Comparison of ENCODE assay signal across 8 mouse cellular contexts in the genomic region with DNA sequence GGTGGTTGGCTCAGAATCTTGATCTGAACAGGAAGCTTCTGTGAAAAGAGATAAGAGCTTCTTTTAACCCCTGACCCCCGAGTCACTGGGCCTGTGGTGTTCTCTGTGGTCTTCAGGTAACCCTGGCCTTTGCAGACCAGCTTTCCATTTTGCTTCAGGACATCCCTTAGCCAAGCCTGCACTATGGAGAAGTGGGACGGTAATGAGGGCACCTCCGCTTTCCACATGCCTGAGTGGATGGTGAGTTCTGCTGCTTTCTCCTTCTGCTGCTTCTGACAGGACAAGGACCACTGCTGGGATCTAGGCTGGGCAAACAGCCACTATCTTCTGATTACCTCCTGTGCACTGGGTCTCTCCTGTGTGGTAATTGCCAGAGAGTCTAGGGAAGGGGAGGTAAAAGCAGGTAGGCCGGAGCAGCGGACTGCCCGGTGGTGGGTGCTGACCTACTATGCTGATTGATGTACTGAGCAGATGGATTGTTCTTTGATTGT.
DNase-seq lines count a peak whose midpoint lies in the region; ATAC-seq and TF ChIP-seq lines count a peak whose summit lies in the region.

No protein-coding gene starts in this region.

- TF ChIP-seq EP300 in lung, postnatal 0 days (IDR thresholded peaks at IDR 0.05) = no peak

- no peak for ATAC-seq in heart, embryonic 13.5 days (ENCODE audit: extremely low read depth, insufficient number of reproducible peaks, low FRiP score, low TSS enrichment)
- no peak for ATAC-seq in lung, postnatal 0 days

- peak overlapping the region; percentile 34 for H3K4me3 ChIP-seq in heart, embryonic 13.5 days
- peak overlapping the region; percentile 24; the same call in 1 of the 2 replicates for H3K4me3 ChIP-seq in lung, postnatal 0 days (ENCODE audit: low read depth, low read length)
- peak overlapping the region; percentile 27; the same call in 1 of the 2 replicates for H3K4me3 ChIP-seq in embryonic facial prominence, embryonic 10.5 days
- peak overlapping the region; percentile 70 for H3K4me3 ChIP-seq in small intestine, adult 2 months (ENCODE audit: low read depth, low read length)

- H3K4me1 ChIP-seq in heart, embryonic 13.5 days = peaks cover 41% of the 10 kb centered on the region
- H3K4me1 ChIP-seq in lung, postnatal 0 days (ENCODE audit: insufficient read depth, low read depth, low read length) = 0 out of 2 replicates have a peak, but pooled peaks cover 6% of the 10 kb centered on the region
- H3K4me1 ChIP-seq in embryonic facial prominence, embryonic 10.5 days = peaks cover 13% of the 10 kb centered on the region
- H3K4me1 ChIP-seq in small intestine, adult 2 months (ENCODE audit: control insufficient read depth, insufficient read depth, insufficient read length, low read length) = peaks cover 24% of the 10 kb centered on the region; the same call in 1 of the 2 replicates

- TF ChIP-seq POLR2A in small intestine, adult 2 months (IDR thresholded peaks at IDR 0.05; ENCODE audit: low read depth, low read length) = no peak

- TF ChIP-seq CTCF in lung, postnatal 0 days (IDR thresholded peaks at IDR 0.05) = no peak
- TF ChIP-seq CTCF in small intestine, adult 2 months (IDR thresholded peaks at IDR 0.05; ENCODE audit: extremely low read depth, insufficient read length, insufficient replicate concordance, low read depth, low read length) = no peak

- H3K27me3 ChIP-seq in heart, embryonic 13.5 days (replicated peaks) = no peaks in the 10 kb centered on the region
- H3K27me3 ChIP-seq in lung, postnatal 0 days (replicated peaks; ENCODE audit: insufficient read depth, low read length) = no peaks in the 10 kb centered on the region
- no peaks in the 10 kb centered on the region for H3K27me3 ChIP-seq in embryonic facial prominence, embryonic 10.5 days (replicated peaks; ENCODE audit: low read depth, poor library complexity, severe bottlenecking)
- no peaks in the 10 kb centered on the region for H3K27me3 ChIP-seq in small intestine, adult 2 months (ENCODE audit: control insufficient read depth, insufficient read depth, low read length)

- 83% methylated on average over 6 of the region's 6 CpGs for WGBS in heart, embryonic 13.5 days
- 76% methylated on average over 6 of the region's 6 CpGs for WGBS in lung, postnatal 0 days
- 90% methylated on average over 6 of the region's 6 CpGs for WGBS in embryonic facial prominence, embryonic 10.5 days
- WGBS in small intestine, adult 2 months = 34% methylated on average over 6 of the region's 6 CpGs

- H3K27ac ChIP-seq in heart, embryonic 13.5 days (replicated peaks) = peak overlapping the region; percentile 39; the same call in 1 of the 2 replicates
- H3K27ac ChIP-seq in lung, postnatal 0 days (ENCODE audit: low read length) = 0 out of 2 replicates have a peak overlapping the region, but pooled peaks have one; percentile 11
- peak overlapping the region; percentile 45; the same call in 1 of the 2 replicates for H3K27ac ChIP-seq in embryonic facial prominence, embryonic 10.5 days (replicated peaks)
- H3K27ac ChIP-seq in small intestine, adult 2 months (ENCODE audit: insufficient read depth, low read depth, low read length) = peak overlapping the region; percentile 89

- intact Hi-C loops in heart, postnatal 10 days (cut with DNase I) = loop anchor here (1.0 to 5.0 kb wide), 5 partner anchors 68 to 503 kb away; no protein-coding TSS in a partner anchor

- H3K9me3 ChIP-seq in heart, embryonic 13.5 days = no peaks in the 10 kb centered on the region
- no peaks in the 10 kb centered on the region for H3K9me3 ChIP-seq in lung, postnatal 0 days (ENCODE audit: low read length)
- no peaks in the 10 kb centered on the region for H3K9me3 ChIP-seq in embryonic facial prominence, embryonic 10.5 days

- H3K9ac ChIP-seq in heart, embryonic 13.5 days = peak overlapping the region; percentile 67
- H3K9ac ChIP-seq in lung, postnatal 0 days (replicated peaks; ENCODE audit: low read depth) = no peak overlapping the region

- DNase-seq in heart, postnatal 10 days = no peak
- no peak for DNase-seq in lung, postnatal 0 days (ENCODE audit: low spot score)
- no peak for DNase-seq in lung, postnatal 4 days
- no peak for DNase-seq in embryonic facial prominence, embryonic 10.5 days (ENCODE audit: low spot score)
- no peak for DNase-seq in Muller cell, postnatal 12 days (ENCODE audit: inconsistent ontology term)
- DNase-seq in layer of hippocampus, adult 9-10 months (ENCODE audit: low spot score) = no peak

- H3K4me2 ChIP-seq in heart, embryonic 13.5 days = peak overlapping the region; percentile 67
- H3K4me2 ChIP-seq in lung, postnatal 0 days (replicated peaks; ENCODE audit: low read depth, low read length) = peak overlapping the region; percentile 55

- H3K36me3 ChIP-seq in heart, embryonic 13.5 days = no peaks in the 10 kb centered on the region
- no peaks in the 10 kb centered on the region for H3K36me3 ChIP-seq in lung, postnatal 0 days (ENCODE audit: insufficient read depth, low read length)
- no peaks in the 10 kb centered on the region for H3K36me3 ChIP-seq in embryonic facial prominence, embryonic 10.5 days (replicated peaks)
- H3K36me3 ChIP-seq in small intestine, adult 2 months (ENCODE audit: control insufficient read depth, insufficient read depth, low read length) = peaks cover 3% of the 10 kb centered on the region; the same call in 1 of the 2 replicates

Comparison
In these comparisons a context has a peak if more than half of its experiments do, and no peak if none do; other contexts are left out.
1. H3K27ac ChIP-seq: peak in every context shown above with its lines; median percentile 89 in small intestine, adult 2 months; 45 in embryonic facial prominence, embryonic 10.5 days; 39 in heart, embryonic 13.5 days; 11 in lung, postnatal 0 days.